Mouse (Mus musculus) sigmoid colon, adult 10 weeks (tissue): ENCODE measurements around the gene Cym. TPM values are rescaled to one million over a fixed set of nuclear protein-coding genes. Genes with fewer than 3 reads are reported as not detected.

ENCODE experiments used
- polyA plus RNA-seq: library from polyadenylated mRNA; stranded (reverse); fragments of 350-450 nt; fragmentation: Illumina TruSeq; extraction: RNeasy Lipid Tissue Mini Kit (QIAGEN cat#74804); gene quantifications from one replicate; pipeline ENCODE4 v1.2.3, GENCODE M21; 2014; ENCODE audit warnings: low read depth, low replicate concordance

Cym gene
- polyA plus RNA-seq, result not detected

GRCm38 (mm10) chr3:107221608-107222007 lies at the start of gene Cym:
Cym (minus strand) TSS chr3:107221732.

GRCm38 (mm10) chr3:107239607-107240006 lies 18.1 kb upstream of the Cym start, which contains the start of gene Prok1:
Prok1 (minus strand) TSS chr3:107239707.

GRCm38 (mm10) chr3:107230527-107230926 lies 9.0 kb upstream of the Cym start, which contains the start of gene A630076J17Rik:
A630076J17Rik (plus strand) TSS chr3:107230614.

GRCm38 (mm10) chr3:107182756-107183155 lies 38.8 kb downstream of the Cym start, which contains the start of gene Kcna10:
Kcna10 (plus strand) TSS chr3:107183056.

Other genes with a start within 250 kb of the Cym start
- not detected for gene Kcna3, start 185.6 kb downstream of the Cym start, polyA plus RNA-seq
- 5.3 TPM for gene Kcna2, start 120.6 kb downstream of the Cym start, polyA plus RNA-seq
- not detected for gene Kcna10, start 38.7 kb downstream of the Cym start, polyA plus RNA-seq
- not detected for gene A630076J17Rik, start 8.9 kb upstream of the Cym start, polyA plus RNA-seq
- gene Prok1, start 18.0 kb upstream of the Cym start, polyA plus RNA-seq, result 0.13 TPM
- 137 TPM for gene Lamtor5, start 57.1 kb upstream of the Cym start, polyA plus RNA-seq
- 1.4 TPM for gene Slc16a4, start 69.5 kb upstream of the Cym start, polyA plus RNA-seq
- gene Rbm15, start 111.9 kb upstream of the Cym start, polyA plus RNA-seq, result 14.7 TPM
- 0.16 TPM for gene Kcnc4, start 237.8 kb upstream of the Cym start, polyA plus RNA-seq